Mouse (Mus musculus): ENCODE measurements around the gene Tnfrsf25.

Gene Tnfrsf25

DNA sequence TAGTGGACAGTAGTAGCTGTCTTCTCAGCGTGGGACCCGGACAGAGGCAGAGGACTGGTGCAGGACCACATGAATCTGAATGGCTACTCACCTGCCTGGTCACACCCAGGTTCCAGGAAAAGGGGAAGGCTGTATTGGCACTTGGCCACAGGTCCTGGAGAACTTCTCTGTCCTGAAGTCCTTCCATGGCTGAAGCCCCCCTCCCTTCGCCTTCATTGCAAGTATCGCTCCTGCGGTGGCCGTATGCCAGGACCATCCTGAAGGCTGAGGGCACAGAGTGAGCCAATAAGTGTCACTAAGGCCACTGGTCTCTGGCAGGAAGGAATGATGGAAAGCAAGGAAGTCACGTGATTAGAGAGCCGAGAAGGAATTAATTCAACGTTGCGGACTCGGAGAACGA lies 21.5 kb upstream of the Tnfrsf25 start:
- no peak for DNase-seq

DNA sequence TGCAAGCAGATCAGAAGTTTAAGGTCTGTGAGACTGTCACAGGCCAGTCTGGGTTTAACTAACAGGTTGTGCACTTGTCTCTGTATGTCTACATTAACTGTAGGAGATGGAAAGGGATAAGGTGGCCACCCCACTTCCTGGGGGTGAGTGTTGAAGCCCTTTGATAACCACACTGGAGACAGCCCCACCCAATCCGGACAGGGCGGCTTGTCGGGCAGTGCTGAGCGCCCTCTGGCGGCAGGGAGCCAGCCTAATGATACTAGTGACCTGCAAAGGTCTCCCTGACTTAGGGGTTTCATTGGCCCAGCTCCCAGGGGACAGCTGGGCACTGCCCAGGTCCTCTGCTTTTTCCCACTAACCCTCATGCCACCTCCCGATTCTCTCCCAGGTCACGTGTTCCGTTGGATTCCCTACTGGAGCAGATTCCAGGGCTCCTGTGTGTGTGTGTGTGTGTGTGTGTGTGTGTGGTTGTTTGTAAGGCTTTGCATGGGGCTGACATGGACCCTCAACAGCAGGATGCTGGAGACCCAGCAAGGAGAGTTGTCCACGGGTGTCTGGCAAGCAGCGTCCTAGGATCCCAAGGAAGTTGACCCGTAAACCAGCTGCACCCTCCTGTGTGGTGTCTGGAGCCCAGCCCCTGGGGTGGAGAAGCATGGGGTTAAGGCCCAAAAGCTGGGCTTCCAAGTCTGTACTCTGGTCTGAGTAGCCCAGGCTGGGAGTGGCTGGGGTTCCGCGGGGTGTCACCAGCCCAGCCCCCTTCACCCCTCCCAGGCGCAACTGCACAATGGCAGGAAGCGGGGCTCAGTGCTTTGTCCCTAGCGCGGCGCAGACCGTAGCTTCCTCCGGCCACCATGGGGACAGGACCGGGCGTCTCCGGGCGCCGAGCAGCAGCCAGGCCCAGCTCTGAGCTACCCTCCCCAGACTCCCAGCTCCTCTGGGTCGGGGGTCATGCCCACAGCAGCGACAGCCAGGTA lies 19.5 kb upstream of the Tnfrsf25 start:
- peak; percentile 81 to 89 for DNase-seq

DNA sequence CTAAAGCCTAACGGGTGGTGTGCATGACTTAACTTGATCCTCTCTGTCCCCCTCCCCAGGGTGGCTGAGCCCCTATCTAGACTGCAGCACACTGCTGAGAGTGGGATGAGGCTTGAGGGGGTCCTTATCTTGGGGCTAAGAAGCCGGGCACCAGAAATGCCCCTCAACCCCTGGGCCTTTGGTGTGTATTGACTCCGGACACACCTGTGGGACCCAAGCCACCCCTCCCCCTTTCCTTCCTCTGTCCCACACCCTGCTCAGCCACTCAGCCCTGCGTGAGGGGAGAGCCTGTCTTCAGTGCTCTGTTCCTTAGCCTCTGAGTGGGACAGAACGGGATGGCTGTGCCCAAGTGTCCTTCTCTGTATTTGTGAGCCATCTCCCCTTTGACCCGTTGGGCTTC lies 18.8 kb upstream of the Tnfrsf25 start:
- no peak for DNase-seq

DNA sequence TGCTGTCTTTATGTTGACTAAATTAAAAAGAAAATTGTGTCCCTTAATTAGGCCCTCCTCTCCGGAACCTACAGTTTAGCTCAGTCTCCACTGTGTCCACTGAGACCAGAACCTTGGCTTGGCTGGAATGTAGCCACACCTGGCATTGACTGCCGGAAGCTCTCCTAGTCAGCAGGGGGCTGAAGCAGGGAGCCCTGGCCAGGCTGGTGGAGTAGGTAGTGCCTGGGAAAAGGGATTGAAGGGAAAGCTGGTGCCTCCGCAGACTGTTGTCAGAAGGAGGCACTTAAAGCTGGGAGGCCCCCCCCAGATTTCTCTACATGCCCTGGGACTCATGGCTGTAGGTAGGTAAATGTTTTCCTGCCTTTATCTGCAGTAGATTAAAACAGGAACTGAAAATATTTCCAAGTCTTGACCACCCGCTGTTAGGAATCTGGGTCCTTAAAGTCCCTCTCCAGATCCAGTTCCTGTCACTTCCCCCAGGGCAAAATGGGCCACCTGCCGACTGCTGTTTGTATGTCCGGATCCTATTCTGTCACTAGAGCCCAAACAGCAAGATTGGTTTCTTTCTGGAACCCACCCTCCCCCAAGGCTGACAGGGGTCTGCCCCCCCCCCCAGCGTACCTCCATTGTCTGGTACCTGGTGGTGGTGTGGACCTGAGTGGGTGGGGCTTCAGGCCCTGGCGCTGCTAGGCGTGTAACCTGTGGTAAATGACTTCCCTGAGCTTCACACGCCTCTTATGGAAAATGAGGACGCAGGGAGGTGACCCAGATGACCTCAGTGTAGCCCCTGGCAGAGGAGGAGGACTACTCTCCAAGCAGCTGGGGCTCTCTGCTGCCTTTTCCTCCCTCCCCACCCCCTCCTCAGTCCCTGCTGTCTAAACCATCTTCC lies 17.6 kb upstream of the Tnfrsf25 start:
- peak; percentile 62 to 77 for DNase-seq

DNA sequence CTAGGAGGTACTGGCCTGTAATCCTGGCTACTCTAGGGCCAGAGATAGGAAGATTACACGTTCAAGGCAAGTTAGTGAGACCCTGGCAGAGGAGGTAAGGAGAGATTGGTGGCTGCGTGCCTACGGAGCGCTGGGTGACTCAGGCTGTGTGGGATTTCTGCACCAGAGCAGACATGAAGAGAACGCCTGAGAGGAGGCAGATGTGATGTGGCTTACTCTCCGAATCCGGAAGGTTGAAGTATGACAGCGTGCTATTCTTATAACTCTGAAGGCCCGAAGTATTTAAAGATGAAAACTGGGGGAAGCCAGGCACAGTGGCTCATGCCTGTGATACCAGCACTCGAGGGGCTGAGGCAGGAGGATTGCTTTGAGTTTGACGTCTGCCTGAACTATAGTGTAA lies 15.2 kb upstream of the Tnfrsf25 start:
- no peak for DNase-seq

DNA sequence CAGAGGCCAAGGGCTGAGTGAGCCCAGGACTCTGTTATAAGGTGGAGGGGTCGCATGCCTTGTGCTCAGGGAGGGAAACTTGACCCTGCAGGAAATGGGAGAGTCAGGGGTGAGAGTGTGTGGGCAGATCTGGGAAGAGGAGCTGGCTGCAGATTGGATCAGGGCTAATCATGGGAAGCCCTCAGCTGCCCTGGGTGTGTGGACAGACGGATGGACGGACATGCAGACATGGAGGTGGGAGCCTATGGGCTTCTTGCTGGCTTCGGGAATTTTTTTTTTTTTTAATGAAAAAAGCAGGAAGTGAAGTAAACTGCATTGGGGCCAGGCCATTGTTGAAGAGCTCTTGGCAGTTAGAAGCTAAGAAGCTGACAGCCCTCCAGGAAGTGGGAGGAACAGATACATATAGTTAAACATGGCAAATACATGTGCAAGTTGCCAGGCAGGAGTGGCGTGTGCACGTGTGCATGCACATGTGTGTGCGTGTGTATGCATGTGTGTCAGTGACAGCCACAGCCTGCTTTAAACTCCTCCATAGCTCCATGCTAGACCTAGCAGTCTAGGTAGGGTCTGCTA lies 14.6 kb upstream of the Tnfrsf25 start:
- DNase-seq: no peak

DNA sequence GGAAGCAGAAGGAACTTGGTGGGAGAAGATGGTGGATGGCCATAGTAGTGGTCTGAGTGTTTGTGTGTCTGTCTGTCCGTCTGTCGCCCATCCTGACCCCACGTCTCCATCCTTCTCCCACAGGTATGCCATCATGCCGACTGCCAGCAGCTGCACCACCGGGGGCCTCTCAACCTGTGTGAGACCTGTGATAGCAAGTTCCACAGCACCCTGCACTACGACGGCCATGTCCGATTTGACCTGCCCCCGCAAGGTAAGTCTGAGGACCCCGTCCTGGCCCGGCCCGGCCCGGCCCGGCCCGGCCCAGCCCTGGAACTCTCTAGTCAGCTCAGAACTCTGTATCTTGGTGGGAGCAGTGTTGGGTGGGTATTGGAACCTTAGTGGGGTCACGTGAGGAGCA lies 13.8 kb upstream of the Tnfrsf25 start:
- DNase-seq: no peak

DNA sequence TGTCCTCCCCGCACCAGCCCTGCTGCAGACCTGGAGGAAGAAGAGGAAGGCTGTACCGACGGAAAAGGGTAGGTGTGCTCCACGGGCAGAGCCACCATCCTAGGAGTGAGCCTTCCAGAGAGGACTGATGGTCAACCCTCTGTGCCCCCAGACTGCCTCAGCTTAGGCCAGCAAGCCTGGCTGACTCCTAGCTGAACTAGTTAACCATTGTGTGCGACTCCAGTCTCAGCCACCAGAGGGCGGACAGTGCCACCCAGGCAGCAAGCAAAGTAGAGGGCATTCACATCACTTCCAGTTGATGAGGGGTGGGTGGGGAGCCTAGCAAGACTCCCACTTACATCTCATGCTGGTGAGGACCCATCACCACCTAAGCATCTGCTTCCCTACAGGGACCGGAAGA lies 12.7 kb upstream of the Tnfrsf25 start:
- peak; percentile 65 to 73 for DNase-seq

DNA sequence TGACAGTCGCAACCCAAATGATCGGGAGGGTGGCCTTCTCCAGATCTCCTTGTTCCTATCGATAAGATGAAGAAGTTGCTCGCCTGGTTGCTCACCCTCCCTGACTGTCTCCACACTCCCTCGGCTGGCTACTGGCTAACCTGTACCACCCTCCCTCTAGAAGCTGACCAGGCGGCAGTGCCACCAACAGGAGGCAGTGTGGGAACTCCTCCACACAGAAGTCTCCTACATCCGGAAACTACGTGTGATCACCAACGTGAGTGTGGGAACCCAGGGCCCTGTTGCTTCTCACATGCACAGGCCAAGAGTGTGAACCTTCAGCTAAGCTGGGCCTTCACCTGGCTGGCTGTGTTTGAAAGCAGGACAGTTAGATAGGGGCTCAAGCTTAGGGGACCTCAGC lies 9.0 kb upstream of the Tnfrsf25 start:
- DNase-seq: no peak

DNA sequence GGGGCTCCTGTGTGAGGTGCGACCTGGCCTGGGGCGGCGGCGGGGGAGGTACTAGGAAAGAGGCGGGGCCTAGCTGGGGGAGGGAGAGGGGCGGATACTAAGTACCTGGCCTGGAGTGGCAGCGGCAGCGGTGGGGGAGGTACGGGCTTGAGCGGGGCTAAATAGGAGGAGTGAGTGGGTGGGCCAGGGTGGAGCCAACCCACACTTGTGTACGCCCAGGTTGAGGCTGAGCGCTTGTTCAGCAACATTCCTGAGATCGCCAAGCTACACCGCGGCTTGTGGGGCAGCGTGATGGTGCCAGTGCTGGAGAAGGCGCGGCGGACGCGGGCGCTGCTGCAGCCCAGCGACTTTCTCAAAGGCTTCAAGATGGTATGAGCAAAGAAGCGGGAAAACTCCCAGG lies 8.2 kb upstream of the Tnfrsf25 start:
- DNase-seq: peak; percentile 90 to 93

DNA sequence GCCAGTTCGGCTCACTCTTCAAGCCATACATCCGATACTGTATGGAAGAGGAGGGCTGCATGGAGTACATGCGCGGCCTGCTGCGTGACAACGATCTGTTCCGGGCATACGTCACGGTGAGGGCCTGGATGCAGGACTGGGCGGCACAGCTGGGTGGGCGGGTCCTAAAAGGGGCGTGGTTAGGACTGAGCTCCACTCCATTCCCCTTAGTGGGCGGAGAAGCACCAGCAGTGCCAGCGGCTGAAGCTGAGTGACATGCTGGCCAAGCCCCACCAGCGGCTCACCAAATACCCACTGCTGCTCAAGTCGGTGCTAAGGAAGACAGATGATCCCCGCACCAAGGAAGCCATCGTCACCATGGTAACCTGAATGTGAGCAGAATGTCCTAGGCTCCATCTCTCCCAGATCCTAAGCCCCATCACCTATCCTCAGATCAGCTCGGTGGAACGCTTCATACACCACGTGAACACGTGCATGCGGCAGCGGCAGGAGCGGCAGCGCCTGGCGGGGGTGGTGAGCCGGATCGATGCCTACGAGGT lies 7.7 kb upstream of the Tnfrsf25 start:
- peak; percentile 86 to 89 for DNase-seq

DNA sequence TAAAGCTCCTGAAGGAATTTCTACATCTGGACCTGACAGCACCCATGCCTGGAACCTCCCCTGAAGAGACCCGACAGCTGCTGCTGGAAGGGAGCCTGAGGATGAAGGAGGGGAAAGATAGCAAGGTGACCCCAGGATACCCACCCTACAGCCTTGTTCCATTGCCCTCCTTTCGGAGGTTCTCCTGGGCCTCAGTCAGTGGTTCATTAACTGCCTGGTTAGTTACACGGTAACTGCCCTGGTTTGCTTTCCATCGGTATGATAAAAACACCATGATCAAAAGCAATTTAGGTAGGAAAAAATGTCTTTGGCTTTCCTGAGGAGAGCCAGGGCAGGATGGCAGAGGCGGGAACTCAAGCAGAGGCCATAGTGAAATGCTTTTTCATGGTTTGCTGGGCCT lies 7.1 kb upstream of the Tnfrsf25 start:
- DNase-seq: no peak

DNA sequence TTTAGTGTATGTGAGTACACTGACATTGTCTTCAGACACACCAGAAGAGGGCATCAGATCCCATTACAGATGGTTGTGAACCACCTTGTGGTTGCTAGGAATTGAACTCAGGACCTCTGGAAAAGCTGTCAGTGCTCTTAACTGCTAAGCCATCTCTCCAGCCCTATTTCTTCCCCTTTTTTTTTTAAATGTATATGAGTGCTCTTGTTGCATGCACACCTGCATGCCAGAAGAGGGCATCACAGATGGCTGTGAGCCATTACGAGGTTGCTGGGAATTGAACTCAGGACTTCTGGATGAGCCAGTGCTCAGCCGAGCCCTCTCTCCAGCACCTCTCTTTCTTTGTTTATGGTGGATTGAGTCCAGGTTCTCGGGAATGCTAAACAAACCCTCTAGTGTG lies 6.2 kb upstream of the Tnfrsf25 start:
- no peak for DNase-seq

DNA sequence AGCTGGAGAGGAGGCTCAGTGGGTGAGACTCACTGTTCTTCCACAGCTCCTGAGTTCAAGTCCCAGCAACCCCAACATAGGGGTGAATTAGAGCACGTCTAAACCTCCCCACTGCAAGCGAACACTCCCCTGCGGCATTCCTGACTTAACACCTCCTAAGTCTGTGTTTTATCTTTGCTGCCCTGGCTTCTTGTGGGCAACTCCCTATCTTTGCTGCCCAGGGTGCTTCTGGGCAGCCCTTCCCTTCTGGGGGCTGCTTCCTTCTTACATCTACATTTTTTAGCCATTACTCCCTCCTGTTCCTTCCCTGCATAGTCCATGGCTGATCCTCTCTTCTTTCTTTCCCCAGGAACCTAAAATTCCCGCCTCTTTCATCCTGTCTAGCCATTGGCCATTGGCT lies 5.0 kb upstream of the Tnfrsf25 start:
- DNase-seq: no peak

DNA sequence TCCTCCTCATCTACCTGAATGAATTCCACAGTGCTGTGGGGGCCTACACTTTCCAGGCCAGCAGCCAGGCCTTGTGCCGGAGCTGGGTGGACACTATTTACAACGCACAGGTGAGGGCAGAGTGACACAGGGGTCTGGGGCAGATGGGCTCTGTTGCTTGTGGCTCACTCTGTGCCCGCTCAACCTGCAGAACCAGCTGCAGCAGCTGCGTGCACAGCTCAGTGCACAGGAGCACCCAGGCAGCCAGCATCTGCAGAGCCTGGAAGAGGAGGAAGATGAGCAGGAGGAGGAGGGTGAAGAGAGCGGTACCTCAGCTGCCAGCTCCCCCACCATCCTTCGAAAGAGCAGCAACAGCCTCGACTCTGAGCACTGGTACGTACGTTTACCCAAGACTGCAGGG lies 3.4 kb upstream of the Tnfrsf25 start:
- no peak for DNase-seq

DNA sequence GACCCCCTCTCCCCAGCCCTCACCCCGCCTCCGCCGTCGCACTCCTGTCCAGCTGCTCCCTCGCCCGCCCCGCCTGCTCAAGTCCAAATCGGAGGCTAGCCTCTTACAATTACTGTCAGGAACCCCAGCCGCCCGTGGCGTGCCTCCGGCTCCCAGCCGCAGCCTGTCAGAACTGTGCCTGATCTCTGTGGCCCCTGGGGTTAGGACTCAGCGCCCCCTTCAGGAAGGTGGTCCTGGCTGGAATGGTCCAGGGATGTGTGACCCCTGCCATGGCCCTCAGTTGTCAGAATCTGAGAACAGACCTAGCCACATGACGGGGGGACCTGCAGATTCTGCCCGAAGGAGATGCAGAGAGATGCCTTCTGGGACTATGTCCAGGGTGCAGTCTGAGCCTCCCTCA lies 1.7 kb upstream of the Tnfrsf25 start:
- no peak for DNase-seq

DNA sequence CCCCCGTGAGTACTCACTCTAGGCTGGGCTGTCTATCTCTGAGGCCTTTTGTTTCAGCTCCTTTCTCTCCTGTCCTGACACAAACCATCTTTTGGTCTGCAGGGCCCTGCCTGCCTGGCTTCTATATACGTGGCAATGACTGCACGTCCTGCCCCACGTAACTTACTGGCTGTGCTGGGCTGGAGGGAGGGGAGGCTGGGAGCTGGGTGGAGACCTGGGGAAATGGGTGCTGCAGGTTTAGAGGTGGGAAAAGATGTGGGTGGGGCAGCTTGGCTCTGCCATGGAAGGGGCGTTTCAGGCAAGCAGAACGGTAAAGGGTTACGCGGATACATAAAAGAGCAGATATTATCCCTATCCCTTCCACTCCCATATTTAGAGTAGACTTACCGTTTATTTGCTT lies 1.8 kb downstream of the Tnfrsf25 start:
- DNase-seq: no peak

DNA sequence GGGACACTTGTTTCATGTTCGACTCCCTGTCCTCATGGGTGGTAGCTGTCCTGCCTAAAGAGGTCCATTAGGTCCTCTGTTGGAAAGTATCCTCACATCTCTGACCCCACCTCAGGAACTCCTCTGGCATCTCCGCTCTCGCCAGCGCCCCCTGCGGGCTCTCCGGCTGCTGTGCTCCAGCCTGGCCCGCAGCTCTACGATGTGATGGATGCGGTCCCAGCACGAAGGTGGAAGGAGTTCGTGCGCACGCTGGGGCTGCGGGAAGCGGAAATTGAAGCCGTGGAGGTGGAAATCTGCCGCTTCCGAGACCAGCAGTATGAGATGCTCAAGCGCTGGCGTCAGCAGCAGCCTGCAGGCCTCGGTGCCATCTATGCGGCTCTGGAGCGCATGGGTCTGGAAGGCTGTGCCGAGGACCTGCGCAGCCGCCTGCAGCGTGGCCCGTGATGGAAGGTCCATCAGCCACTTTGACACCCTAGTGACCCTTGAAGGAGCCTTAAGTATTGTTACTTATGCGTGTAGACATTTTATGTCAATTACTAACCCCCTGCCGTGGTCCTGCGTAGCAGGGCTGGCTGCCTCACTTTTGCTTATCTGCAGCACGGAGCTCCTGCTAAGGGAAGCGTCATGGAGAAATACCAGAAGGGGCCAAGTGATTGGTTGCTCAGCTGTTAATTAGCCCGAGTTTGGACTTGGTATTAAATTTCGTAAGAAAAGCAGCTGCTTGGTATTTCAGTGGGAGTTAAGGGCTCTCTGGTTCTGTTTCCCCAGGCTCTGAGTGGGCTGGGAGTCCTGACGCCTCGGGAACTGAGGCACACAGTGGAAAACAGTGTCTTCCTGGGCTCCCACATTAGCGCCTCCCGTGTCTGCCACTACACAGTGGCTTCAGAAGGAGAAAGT lies 3.9 kb downstream of the Tnfrsf25 start:
- no peak for DNase-seq

DNA sequence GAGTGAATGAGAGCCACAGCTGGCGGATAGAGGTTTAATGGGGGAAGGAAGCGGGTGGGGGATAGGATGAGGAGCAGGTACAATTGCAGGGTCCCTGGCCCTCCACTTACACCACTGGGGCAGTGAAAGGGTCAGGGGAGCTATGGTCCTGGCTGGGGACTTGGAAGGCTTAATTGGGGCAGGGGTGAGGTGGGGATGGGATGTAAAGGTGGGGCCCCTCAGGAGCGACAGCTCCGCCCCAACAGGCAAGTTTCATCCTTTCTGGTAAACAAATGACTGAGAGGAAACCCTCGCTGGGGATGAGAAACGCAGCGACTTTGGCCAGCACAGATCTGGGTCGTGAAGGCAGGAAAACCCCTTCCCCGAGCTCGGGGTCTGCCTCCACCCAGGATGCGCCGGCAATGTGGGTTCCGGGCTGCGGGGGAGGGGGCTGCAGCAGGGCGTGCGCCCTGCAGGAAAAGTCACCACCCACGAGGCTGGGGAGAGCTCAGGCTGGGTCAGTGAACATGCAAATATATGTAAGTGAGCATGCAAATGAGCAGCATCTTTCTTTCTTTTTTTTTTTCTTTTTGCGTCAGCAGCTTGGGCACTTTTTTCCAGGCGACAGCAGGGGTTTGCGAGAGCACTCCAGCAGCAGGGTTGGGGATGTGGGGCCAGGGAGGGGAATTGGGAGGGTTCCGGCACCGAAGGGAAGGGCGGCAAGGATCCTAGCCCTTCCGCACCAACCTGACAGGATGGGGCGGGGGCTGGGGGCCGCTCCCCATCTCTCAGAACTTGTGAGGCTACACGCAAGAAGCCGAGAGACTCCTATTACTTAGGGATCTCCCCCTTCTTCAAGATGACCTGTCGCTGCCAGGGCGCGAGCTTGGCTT lies 4.8 kb downstream of the Tnfrsf25 start:
- DNase-seq: no peak

DNA sequence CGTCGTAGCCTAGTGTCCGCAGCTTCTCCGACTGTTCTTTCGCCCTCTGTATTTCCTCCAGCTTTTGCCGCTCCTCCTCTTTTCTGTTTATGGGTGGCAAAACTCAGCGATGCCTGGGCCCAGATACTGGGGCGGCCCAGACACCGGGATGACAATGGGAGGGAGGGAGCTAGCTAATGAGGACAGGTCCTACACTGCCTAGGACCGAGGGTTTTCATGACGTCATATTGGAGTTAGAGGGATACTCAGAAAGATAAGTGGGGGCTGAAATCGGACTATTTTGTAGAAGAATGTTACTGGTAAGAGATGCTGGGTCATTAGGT lies 5.4 kb downstream of the Tnfrsf25 start:
- DNase-seq: no peak

DNA sequence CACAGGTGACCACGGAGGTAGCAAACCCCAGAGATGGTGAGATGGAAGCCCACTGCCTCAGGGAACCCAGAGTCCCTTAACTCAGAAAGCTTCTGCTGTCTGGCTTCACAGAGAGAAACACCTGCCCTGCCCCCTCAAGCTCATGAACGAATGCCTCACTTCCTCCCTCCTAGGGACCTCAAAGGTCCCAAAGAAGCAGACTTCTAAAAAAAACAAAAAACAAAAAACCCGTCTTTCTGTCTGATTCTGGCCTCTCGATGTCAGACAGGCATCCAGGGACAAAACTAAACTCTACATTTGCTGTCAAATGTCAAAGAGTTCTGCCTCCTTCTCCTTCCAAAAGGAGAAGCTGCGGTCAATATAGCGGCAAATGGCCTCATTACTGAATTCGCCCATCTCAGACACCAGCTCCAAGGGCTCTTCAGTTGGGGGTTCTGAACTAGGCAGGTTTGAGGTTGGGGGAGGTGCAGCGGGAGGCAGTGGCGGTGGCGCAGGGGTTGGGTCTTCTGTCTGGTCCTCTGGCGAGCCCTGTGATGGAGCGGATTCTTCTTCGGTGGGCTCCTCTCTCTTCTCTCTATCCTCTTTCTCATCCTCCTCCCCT lies 8.7 kb downstream of the Tnfrsf25 start:
- DNase-seq: no peak
